Mouse (Mus musculus) megakaryocyte, embryonic 14.5 days (primary cell): ENCODE results near the gene Hoxa10.

ENCODE experiments used
- FLI1 ChIP-seq: IDR thresholded peaks from 2 replicates; pipeline ENCODE4 v1.6.1; 2012; ENCODE audit warnings: low read length, inconsistent platforms, mixed read lengths
- GATA1 ChIP-seq: IDR thresholded peaks from 3 replicates; pipeline ENCODE4 v1.6.1; 2012; ENCODE audit warnings: mixed read lengths, low read length, inconsistent platforms, borderline replicate concordance

- no peak for TF ChIP-seq GATA1
- no peak for TF ChIP-seq FLI1
These were observed 49.5 kb upstream of the Hoxa10 start for GRCm38 (mm10) chr6:52290186-52290585.
